Mouse (Mus musculus) thymus, adult 2 months (tissue): Measurements from ENCODE around the gene Fhl3.

Experiments used
- CTCF ChIP-seq: fragments of 200-500 bp; IDR thresholded peaks from 2 replicates; pipeline ENCODE4 v1.5.1; 2012; ENCODE audit warnings: mild to moderate bottlenecking, control low read depth, low read length, moderate library complexity, borderline replicate concordance; ENCODE audit not compliant: control insufficient read depth, poor library complexity, insufficient read depth; ENCODE audit errors: extremely low read depth
- POLR2A ChIP-seq: fragments of 200-500 bp; IDR thresholded peaks from 2 replicates; pipeline ENCODE4 v1.6.1; 2012; ENCODE audit warnings: mild to moderate bottlenecking, low read length, control low read depth, moderate library complexity; ENCODE audit not compliant: control insufficient read depth, poor library complexity, insufficient read depth; ENCODE audit errors: extremely low read depth

DNA sequence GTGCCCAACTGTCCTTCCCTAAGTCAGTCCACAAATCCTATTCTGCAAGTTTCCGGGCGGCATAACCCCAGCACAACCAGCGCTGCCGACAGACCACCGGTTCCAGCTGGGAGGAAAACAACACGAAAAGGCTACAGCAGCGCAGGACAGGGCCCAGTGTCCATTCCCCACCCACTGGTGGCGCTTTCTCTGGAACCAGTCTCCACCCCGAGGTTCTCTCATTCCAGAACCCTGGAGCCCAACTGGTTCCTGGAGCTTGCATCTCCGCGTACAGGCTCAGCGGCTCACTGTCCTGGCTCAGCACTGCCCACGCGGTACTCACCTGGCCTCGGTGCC lies 44.0 kb upstream of the Fhl3 start, which contains the start of gene Pou3f1:
- no peak for TF ChIP-seq POLR2A
- TF ChIP-seq CTCF, result no peak
